Mouse (Mus musculus) heart, postnatal 0 days (tissue): ENCODE measurements around the gene Abhd6. TPM values are rescaled to one million over a fixed set of nuclear protein-coding genes. Genes with fewer than 3 reads are reported as not detected.

Source experiments
- ATAC-seq: fragments of 200-750 bp; cut with Nextera tagmentation; 2 replicates; pipeline ENCODE4 v1.8.0; 2017; ENCODE audit warnings: low read depth, moderate number of reproducible peaks, moderate library complexity; ENCODE audit not compliant: insufficient read depth
- DNase-seq: peaks from one replicate; pipeline ENCODE4 v3.0.0-alpha.2; 2016; ENCODE audit warnings: low spot score
- H3K27ac ChIP-seq: fragments of 300-500 bp; sonication (generic); 2 replicates; pipeline ENCODE4 v1.5.1; 2014; ENCODE audit warnings: low read depth, mild to moderate bottlenecking
- H3K27me3 ChIP-seq: fragments of 300-500 bp; sonication (generic); 2 replicates; pipeline ENCODE4 v1.6.1; 2014; ENCODE audit warnings: low read length, mixed read lengths; ENCODE audit not compliant: control insufficient read depth, insufficient read depth
- H3K36me3 ChIP-seq: fragments of 300-500 bp; sonication (generic); replicated peaks from 2 replicates; pipeline ENCODE4 v1.6.1; 2014; ENCODE audit warnings: low read length, mixed read lengths; ENCODE audit not compliant: control insufficient read depth, insufficient read depth
- H3K4me1 ChIP-seq: fragments of 300-500 bp; sonication (generic); 2 replicates; pipeline ENCODE4 v1.6.1; 2014; ENCODE audit warnings: antibody characterized with exemption; ENCODE audit not compliant: control insufficient read depth, insufficient read depth
- H3K4me2 ChIP-seq: fragments of 300-500 bp; sonication (generic); 2 replicates; pipeline ENCODE4 v1.6.1; 2014; ENCODE audit warnings: low read depth, mild to moderate bottlenecking, low read length, moderate library complexity
- H3K4me3 ChIP-seq: fragments of 300-500 bp; sonication (generic); 2 replicates; pipeline ENCODE4 v1.5.1; 2014; ENCODE audit warnings: low read depth, low read length
- H3K9ac ChIP-seq: fragments of 300-500 bp; sonication (generic); replicated peaks from 2 replicates; pipeline ENCODE4 v1.6.1; 2014; ENCODE audit warnings: low read depth, low read length, mixed read lengths
- H3K9me3 ChIP-seq: fragments of 300-500 bp; sonication (generic); replicated peaks from 2 replicates; pipeline ENCODE4 v1.6.1; 2016; ENCODE audit warnings: low read length; ENCODE audit not compliant: control insufficient read depth
- CTCF ChIP-seq: IDR thresholded peaks from 2 replicates; pipeline ENCODE4 v1.5.1; 2016; ENCODE audit warnings: antibody characterized with exemption, control low read depth, low read depth
- EP300 ChIP-seq: IDR thresholded peaks from 2 replicates; pipeline ENCODE4 v1.6.1; 2016; ENCODE audit warnings: antibody characterized with exemption, low read depth
- WGBS: fragments of 180-500 bp; shearing (Covaris S2); extraction: QIAGEN DNeasy Blood & Tissue Kit; methylation state at CpG from one replicate; pipeline ENCODE4 v1.1.7; 2014; 5-methylcytosine and 5-hydroxymethylcytosine counted together
- polyA plus RNA-seq: library from polyadenylated mRNA; unstranded; fragments of >200 nt; fragmentation: Nextera tagmentation; extraction: Ambion mirVana; gene quantifications from 2 replicates; pipeline ENCODE4 v1.2.1, GENCODE M21; 2015
- total RNA-seq: library from RNA; depleted of rRNA; stranded (reverse); fragments of >200 nt; gene quantifications from 2 replicates; pipeline ENCODE4 v1.2.3, GENCODE M21; 2014; ENCODE audit warnings: low replicate concordance

Gene Abhd6
- total and polyA plus RNA-seq, 2 experiments from 2014 or later: 2.2 to 9.1 TPM

- Histone ChIP-seq H3K36me3 (no peaks in the 10 kb centered on the region), H3K27me3 (no peaks in the 10 kb centered on the region), H3K27ac (no peak overlapping the region), H3K4me3 (no peak overlapping the region), H3K4me2 (no peak overlapping the region), H3K4me1 (peaks cover 11% of the 10 kb centered on the region; the same call in 1 of the 2 replicates), H3K9ac (no peak overlapping the region), H3K9me3 (no peaks in the 10 kb centered on the region)
- TF ChIP-seq EP300 (no peak), CTCF (no peak)
- WGBS: 79% methylated on average over 10 of the region's 10 CpGs
- DNase-seq: no peak
- no peak for ATAC-seq
These were observed 5.2 kb downstream of the Abhd6 start for GRCm38 (mm10) chr14:8007923-8008322.

- no peak overlapping the region for H3K9ac ChIP-seq
- DNase-seq: no peak
- TF ChIP-seq CTCF: no peak
- TF ChIP-seq EP300: no peak
- peaks cover 2% of the 10 kb centered on the region; the same call in 1 of the 2 replicates for H3K4me1 ChIP-seq
- no peak for ATAC-seq
- H3K27me3 ChIP-seq: no peaks in the 10 kb centered on the region
- H3K36me3 ChIP-seq: no peaks in the 10 kb centered on the region
- no peak overlapping the region for H3K27ac ChIP-seq
- no peaks in the 10 kb centered on the region for H3K9me3 ChIP-seq
- no peak overlapping the region for H3K4me3 ChIP-seq
- H3K4me2 ChIP-seq: no peak overlapping the region
- 74% methylated on average over 2 of the region's 2 CpGs for WGBS
These were observed 8.6 kb downstream of the Abhd6 start for GRCm38 (mm10) chr14:8011297-8011696.

- Histone ChIP-seq H3K4me2 (no peak overlapping the region), H3K9ac (no peak overlapping the region), H3K9me3 (no peaks in the 10 kb centered on the region), H3K4me1 (peaks cover 4% of the 10 kb centered on the region; the same call in 1 of the 2 replicates), H3K4me3 (no peak overlapping the region), H3K27me3 (no peaks in the 10 kb centered on the region), H3K36me3 (no peaks in the 10 kb centered on the region), H3K27ac (no peak overlapping the region)
- no peak for DNase-seq
- whole genome bisulfite sequencing: 68% methylated on average over 6 of the region's 6 CpGs
- no peak for TF ChIP-seq CTCF
- no peak for ATAC-seq
These were observed 9.2 kb downstream of the Abhd6 start for GRCm38 (mm10) chr14:8011938-8012337.

GRCm38 (mm10) chr14:8015756-8016155 lies 13.1 kb downstream of the Abhd6 start:
- no peak for ATAC-seq
- H3K4me2 ChIP-seq: no peak overlapping the region
- no peak for DNase-seq
- no peak overlapping the region for H3K27ac ChIP-seq
- no peak overlapping the region for H3K4me3 ChIP-seq
- no peaks in the 10 kb centered on the region for H3K36me3 ChIP-seq
- WGBS: 91% methylated on average over 6 of the region's 6 CpGs
- no peaks in the 10 kb centered on the region for H3K27me3 ChIP-seq
- no peak overlapping the region for H3K9ac ChIP-seq
- H3K9me3 ChIP-seq: no peaks in the 10 kb centered on the region
- peaks cover 4% of the 10 kb centered on the region; the same call in 1 of the 2 replicates for H3K4me1 ChIP-seq
- no peak for TF ChIP-seq CTCF

GRCm38 (mm10) chr14:8016276-8016675 lies 13.6 kb downstream of the Abhd6 start:
- Histone ChIP-seq H3K36me3 (no peaks in the 10 kb centered on the region), H3K9ac (no peak overlapping the region), H3K4me1 (peaks cover 4% of the 10 kb centered on the region; the same call in 1 of the 2 replicates), H3K9me3 (no peaks in the 10 kb centered on the region), H3K27ac (no peak overlapping the region), H3K4me2 (no peak overlapping the region), H3K27me3 (no peaks in the 10 kb centered on the region), H3K4me3 (no peak overlapping the region)
- ATAC-seq (no peak), DNase-seq (no peak)
- WGBS: 74% methylated on average over 6 of the region's 6 CpGs
- TF ChIP-seq CTCF: no peak
- no peak for TF ChIP-seq EP300

DNA sequence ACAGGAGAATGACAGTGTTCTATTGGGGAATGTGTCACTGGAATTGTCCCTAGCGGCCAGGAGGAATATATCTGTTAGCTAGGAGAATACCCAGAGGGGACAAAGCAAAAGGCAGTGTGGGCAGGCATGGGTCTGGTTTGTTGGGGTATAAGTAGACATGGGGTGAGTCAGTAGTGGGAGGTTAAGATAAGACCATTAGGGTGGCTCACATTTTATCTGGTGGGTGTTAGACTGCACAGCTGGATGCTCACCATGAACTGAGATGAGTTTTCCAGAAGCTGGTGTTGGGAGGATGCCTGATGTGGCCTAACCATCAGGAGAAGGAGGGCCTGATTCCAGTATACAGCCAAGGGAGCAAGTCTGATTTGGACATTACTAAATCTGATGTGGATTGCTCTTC lies 14.2 kb downstream of the Abhd6 start:
- ATAC-seq: no peak
- Histone ChIP-seq H3K27ac (no peak overlapping the region), H3K4me2 (no peak overlapping the region), H3K9ac (no peak overlapping the region), H3K9me3 (no peaks in the 10 kb centered on the region), H3K36me3 (no peaks in the 10 kb centered on the region), H3K4me1 (peaks cover 4% of the 10 kb centered on the region; the same call in 1 of the 2 replicates), H3K4me3 (no peak overlapping the region), H3K27me3 (no peaks in the 10 kb centered on the region)
- 52% methylated on average over 1 of the region's 1 CpGs for WGBS
- DNase-seq: no peak
- TF ChIP-seq CTCF (no peak), EP300 (no peak)
